Mouse (Mus musculus) left cerebral cortex, postnatal 25 days (tissue): ENCODE measurements around the gene Lemd2. TPM values are rescaled to one million over a fixed set of nuclear protein-coding genes. Genes with fewer than 3 reads are reported as not detected.

ENCODE experiments used
- DNase-seq, 2 experiments: peaks; one replicate each; pipeline ENCODE4 v3.0.0; 2022; ENCODE audit warnings: low spot score in 2 of 2, mixed read lengths in 1 of 2
- intact Hi-C: fragments of 180-260 bp; cut with DNase I; formaldehyde crosslinking; loops from one replicate; pipeline ENCODE4 v1.15.1; 2025
- total RNA-seq, 2 experiments: library from RNA; stranded (reverse); gene quantifications; 2 replicates each; pipeline ENCODE4 v1.2.3; 2021

Lemd2 gene
- 10 to 100 TPM; 39.9 to 44.1 TPM for total RNA-seq

DNA sequence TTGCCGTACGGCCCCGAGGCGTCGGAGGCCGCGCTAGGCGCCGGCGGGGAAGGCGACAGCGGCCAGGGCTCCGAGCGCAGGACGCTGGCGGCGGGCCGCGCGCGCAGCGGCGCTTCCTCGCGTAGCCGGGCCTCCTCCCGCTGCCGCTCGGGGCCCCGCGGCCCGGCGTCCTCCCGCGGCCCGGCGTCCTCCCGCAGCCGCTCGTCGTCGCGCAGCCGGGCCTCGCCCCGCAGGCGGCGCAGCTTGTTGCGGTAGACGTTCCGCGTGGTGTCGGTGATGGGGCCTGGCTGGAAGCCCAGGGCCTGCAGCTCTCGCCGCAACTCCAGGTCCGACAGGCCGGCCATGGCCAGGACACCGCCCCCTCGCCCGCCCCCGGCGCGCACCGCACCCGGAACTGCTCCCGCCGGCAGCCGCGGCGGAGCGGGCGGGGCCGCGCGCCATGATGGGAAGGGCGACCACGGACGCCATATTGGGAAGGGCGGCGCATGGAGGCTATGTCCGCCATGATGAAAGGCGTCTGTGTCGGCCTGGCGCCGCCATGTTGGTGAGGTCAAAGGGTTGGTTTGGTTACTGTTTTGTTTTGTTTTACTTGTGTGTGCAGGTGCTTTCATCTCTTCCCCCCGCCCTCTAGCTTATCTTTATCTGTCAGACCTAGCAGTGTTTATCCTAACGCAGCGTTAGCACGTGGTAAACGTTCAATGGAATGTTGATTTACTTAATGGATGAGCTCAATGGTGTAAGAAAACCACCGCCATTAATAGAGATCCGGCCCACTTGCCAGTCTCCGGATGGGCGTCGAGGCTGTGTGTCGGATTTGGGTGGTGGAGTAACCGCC lies at the start of gene Lemd2:
Lemd2 (minus strand) TSS at position 395 of the 835 bp plus-strand sequence.
- DNase-seq = peak; percentile 96 to 97
- intact Hi-C loops = loop anchor here (1.0 to 10.0 kb wide), 2 partner anchors 71 to 949 kb away; partner anchors contain the start of genes Luc7l and Uqcc2

DNA sequence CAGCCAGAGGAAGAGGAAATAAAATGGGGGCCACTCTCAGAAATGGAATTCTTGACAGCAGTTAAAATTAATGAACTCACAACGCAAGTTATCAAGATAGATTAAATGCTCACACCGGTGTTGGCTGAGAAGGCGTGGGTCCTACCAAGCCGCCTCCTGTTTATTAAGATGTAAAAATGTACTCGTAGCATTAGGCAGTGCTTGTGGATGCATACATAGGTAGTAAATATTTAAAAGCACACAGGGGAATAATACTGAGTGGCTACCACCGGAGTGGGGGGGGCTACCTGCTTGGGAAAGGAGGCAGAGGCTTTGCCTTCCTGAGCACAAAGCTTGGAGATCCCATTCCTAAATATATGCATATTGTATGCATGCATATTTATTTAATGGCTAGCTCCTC lies 46.9 kb upstream of the Lemd2 start:
- no peak for DNase-seq
- intact Hi-C loops = no loop called here

DNA sequence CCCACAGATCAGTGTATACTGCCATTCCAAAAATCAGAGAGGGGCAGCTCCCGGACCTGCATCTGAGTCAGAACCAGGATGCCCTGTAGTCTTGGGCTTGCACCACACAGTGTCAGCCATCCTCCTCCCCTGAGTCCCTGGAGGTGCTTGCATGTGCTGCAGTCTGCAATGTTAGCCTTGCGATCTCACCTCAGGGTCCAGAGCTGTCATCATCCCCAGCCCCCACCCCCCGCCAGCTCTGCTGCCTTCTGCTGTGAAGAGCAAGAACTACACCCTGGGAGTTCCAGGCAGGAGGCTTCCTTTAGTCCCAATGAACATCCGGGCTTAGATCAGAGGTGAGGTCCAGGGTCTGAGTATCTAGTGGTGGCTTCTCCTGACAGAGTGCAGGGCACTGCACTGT lies 46.2 kb upstream of the Lemd2 start:
- no peak for DNase-seq
- intact Hi-C loops = no loop called here

DNA sequence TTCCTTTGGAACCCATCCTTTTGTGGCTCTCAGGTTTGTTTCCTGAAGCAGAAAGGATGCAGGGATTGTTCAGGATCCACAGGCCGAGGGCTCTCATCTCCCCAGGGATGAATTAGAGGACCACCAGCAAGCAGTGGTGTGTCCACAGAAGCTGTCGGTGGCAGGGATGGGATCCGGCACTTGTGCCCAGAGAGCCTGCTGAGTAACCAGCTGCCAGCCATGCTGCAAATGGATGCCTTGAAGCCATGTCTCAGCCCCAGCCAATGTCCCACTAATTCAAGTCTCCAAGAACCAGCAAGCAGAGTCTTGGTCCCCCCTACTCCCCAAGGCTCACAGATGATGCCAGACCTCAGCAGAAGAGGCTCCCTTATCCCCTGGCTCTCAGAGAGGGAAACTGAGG lies 44.8 kb upstream of the Lemd2 start:
- DNase-seq = no peak
- intact Hi-C loops = no loop called here

DNA sequence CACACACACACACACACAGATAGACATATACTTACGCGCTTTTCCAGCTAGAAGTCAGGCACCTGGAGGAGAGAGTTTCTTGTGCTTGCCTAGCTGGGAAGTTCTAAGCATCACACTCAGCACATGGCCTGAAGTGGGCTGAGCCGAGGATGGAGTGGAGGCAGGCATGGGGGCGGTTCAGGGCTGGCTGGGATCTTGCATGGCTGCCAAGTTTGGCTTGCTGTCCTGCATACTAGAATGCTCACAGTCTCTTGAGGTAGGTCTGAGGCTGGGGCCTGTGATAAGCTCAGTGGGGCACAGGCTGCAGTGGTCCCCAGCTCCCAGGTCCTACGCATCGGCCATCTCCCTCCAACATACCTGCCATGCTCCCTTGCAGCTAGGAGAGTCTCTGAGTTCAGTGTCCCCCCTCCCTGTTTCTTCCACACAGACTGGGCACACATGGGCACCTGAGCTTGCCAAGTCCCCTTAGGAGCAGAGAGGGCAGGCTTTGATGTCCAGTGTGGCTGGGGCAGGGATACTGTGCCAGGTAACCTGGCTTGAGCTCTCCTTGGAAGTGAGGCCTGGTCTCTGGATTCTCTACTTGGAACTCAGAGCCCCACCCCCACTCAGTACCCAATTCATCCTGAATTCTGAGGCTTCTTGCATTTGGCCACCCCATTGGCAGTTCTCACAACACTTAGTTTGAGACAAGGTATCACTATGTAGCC lies 43.6 kb upstream of the Lemd2 start:
- peak; percentile 69 to 93 for DNase-seq
- intact Hi-C loops = no loop called here

DNA sequence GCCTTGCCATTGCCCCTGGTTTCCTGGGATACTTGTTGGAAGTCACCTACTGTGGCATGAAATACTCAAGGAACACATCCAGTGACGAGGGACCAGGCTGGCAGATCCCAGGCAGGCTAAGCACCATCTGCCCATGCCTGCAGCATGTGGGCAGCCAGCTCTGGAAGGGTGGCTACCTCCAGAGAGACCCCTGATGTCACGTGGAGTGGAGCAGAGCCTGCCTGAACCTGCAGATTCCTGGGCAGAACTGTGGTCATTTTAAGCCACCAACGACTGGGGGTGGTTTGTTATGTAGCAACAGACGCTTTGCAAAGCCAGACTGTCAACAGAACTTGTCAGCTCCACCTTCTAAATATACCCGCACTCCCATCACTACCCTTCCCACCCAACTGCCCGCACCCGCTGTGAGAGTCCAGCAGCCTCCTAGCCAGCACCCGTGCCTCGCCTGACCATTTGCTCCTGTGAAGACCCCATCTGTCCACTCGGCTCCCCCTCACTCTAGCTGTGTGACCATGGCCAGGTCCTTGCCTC lies 41.6 kb upstream of the Lemd2 start:
- intact Hi-C loops = loop anchor here (1.0 kb wide), 1 partner anchor 15 kb away; no protein-coding TSS in a partner anchor
- DNase-seq = peak; percentile 70 to 86

DNA sequence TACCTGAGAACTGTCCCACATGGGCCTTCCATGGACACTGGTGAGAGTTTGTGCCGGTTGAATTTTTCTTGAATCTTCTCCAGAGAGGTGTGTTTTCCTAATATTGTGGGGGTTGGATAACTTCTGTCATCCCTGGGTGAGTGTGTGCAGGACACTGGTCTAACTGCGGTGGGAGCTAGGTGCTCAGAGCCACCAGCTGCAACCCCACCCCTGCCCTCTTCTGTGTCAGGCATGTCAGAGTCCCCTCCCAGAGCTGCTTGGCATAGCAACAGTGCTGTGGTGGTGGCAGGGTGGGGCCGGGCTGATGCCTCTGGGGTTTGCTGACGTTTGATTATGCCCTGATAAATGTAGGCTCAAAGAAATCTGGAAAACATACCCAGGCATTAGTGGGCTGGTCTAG lies 40.6 kb upstream of the Lemd2 start:
- no peak for DNase-seq
- intact Hi-C loops = no loop called here

DNA sequence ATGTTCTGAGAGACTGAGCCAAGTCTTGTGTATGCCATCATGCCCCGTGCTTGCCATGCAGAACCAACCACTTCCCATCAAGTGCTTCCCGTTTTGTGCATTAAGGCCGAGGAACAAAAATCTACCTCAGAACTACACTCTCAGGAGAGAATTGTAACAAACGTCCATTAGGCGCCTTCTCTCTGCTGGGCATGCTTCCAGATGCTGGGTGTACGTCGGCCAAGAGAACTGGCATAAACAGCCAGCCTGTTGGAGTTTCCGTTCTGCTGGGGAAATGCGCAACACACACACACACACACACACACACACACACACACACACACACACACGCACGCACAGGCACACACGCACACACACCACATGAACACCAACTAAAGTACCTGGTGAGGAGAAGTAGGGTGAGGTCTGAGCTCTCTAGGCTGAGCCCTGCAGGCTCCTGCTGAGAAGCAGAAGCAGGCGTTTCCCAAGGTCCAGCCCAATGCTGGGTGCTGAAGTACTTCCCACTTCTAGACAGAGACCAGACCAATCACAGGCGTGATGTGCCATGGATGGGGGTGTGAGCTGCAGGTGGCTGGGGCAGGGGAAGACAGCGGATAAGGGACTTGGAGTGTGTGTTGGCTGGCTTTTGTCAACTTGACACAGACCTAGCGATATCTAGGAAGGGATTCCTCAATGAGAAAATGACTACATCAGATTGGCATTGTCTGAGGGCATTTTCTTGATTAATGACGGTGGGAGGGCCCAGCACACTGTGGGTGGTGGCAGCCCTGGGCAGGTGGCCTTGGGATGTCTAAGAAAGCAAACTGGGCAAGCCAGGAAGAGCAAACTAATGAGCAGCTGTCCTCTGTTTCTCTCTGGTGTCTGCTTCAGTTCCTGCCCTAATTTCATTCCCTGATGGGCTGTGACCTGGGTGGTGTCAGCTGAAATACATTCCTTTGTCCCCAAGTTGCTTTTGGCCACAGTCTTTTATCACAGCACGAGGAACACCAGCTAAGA lies 38.2 kb upstream of the Lemd2 start:
- intact Hi-C loops = no loop called here
- peak; percentile 85 to 90 for DNase-seq

DNA sequence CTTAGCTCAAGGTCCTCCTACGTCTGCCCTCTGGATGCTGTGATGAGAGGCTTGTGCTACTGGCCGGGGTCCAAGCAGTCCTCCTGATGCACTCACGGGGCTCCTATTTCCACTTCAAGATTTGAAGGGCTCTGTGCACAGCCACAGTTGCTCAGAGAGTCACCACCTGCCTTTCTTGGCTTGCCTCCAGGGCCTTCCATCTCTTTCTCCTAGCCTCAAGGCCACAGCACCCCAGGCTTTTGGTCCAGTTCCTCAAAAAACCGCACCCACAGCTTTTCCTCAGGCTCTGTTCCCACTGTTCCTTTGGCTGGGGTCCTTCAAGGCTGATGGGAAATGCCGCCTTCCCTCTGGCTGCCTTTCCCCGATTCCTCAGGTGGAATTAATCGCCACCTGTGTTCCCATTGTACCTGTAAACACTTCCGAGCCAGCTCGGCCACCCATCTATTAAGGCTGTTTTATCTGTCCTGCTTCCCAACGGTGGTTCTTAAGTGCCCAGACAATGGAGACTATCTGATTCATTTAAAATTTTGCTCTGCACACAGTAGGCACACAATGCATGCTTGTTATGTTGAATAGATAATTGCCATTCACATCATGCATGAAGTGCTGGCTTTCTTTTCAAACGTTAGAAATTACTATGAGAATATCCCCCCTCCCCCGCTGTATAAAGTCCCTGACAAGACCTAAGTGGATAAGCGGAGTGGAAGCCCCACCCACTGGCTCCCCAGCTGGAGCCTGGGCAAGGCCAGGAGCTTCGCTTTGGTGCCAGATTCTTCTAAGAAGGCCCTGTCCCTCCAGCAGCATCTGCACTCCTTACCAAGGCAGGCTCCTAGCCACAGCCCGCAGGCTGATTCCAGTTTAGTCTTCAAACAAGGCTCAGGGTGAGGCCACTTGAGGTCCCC lies 36.5 kb upstream of the Lemd2 start:
- DNase-seq = peak in 1 of 2 experiments; percentile 72
- intact Hi-C loops = no loop called here

DNA sequence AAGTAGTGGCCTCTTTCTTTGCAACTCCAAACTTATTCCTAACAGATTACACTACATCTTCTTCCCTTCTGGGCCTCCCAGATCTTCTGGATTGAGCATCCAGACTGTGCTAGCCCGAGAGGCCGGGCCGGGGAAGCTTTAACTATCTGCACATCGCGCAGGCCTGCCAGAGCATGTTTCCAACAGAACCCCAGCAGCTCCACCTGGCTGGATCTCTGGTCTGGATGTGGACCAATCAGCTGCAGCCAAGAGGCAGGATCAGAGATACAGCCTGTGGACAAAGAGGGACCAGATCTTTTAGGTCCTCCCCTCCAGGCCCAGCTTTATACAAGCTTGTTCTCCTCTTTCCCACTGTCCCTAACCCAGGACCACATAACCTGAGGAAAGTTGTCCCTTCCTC lies 35.7 kb upstream of the Lemd2 start:
- intact Hi-C loops = no loop called here
- DNase-seq = no peak

DNA sequence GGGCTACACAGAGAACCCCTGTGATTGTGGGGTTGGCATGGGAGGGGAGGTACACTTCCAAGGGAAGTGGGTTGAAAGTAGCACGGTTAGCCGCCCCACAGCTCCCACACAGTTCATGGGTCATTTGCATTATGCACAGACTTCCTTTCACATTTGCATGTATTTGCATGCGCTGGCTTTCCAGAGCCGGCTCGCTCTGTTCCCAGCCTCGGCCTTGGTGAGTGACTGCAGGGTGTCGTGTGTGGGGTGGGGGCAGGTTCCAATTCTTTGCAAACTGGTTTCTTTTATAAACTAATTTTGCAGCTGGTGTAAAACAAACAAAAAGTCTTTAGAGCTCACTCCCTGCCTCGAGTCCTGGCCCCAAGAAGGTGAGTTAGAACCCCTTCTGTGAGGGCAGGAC lies 34.4 kb upstream of the Lemd2 start:
- intact Hi-C loops = no loop called here
- DNase-seq = no peak

DNA sequence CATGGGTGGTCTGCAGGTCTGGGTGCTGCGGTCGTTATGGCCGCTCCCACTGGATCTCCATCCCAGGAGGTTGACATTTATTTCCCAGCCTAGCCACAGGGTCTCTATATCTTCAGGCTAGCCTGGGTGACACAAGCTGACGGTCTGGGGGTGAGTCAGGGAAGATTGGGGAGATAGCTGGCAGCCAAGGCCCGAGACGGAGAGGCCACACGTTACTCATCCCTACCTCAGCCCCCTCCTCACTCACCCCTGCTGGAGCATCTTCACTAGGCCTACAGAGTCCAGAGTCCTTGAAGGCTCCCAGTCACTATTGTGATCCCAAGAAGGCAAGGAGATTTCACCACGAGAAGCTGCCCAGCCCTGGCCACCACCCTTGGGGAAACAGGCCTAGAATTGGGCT lies 33.5 kb upstream of the Lemd2 start:
- intact Hi-C loops = no loop called here
- DNase-seq = no peak

DNA sequence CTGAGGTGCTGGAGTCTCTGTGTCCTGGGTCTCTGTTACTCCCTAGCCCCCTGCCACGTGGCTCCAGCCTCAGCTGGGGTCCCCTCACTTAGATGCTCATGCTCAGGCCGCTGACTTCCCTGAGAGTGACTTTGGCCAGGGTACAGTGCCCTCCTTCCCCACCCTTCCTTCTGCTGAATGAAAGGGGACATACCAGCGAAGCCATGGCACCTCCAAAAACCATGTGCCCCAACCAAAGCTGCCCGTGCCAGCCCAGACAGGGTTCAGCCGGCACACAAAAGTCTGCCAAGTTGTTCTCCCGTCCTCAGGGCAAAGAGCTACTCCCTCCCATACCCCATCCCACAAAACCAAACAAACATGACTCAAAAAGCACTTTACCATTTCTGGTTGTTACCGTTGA lies 29.0 kb upstream of the Lemd2 start:
- intact Hi-C loops = no loop called here
- DNase-seq = no peak

DNA sequence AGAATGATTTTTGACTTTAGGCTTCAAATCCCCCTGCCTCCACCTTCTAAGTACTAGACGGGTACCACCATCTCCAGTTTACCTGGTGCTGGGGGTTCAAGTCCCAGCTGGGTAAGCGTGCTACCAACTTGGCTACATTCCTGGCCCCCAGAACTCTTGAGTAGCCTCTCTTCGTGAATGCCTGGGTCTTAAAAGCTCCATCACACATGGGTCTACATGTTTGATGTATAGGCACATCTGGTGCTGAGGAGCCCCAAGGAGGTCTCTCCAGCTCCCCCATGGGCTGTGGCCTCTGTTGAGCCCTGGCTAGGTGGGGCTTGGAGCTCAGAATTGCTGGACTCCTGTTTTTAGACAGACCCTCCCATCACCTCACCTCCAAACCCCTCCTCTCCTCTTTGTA lies 27.9 kb upstream of the Lemd2 start:
- intact Hi-C loops = no loop called here
- no peak for DNase-seq

DNA sequence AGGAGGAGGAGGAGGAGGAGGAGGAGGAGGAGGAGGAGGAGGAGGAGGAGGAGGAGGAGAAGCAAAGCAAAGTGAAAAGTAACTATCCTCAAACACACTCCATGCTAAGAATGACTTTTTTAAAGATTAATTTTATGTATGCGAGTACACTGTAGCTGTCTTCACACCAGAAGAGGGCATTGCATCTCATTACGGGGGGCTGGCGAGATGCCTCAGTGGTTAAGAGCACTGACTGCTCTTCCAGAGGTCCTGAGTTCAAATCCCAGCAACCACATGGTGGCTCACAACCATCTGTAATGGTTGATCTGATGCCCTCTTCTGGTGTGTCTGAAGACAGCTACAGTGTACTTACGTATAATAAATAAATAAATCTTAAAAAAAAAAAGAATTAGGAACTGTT lies 27.3 kb upstream of the Lemd2 start:
- DNase-seq = peak in 1 of 2 experiments; percentile 54
- intact Hi-C loops = loop anchor here (1.0 kb wide), 3 partner anchors 15 to 131 kb away; no protein-coding TSS in a partner anchor

DNA sequence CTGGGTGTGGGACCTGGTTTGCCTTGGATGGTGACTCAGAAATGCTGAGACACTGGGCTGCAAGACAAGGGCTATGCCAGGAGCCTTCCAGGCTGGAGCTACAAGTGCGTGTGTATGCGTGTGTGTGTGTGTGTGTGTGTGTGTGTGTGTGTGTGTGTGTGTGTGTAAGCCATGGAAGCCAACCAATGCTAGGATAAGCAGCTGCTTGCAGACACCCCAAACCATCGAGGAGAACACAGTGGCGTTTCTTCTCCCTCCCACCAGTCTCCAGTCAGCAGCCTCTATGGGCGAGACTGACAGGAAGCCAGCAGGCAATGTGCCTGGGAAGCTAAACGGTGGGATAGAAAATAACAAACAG lies 26.9 kb upstream of the Lemd2 start:
- DNase-seq = peak; percentile 80 to 97
- intact Hi-C loops = loop anchor here (1.0 kb wide), 3 partner anchors 15 to 131 kb away; no protein-coding TSS in a partner anchor

DNA sequence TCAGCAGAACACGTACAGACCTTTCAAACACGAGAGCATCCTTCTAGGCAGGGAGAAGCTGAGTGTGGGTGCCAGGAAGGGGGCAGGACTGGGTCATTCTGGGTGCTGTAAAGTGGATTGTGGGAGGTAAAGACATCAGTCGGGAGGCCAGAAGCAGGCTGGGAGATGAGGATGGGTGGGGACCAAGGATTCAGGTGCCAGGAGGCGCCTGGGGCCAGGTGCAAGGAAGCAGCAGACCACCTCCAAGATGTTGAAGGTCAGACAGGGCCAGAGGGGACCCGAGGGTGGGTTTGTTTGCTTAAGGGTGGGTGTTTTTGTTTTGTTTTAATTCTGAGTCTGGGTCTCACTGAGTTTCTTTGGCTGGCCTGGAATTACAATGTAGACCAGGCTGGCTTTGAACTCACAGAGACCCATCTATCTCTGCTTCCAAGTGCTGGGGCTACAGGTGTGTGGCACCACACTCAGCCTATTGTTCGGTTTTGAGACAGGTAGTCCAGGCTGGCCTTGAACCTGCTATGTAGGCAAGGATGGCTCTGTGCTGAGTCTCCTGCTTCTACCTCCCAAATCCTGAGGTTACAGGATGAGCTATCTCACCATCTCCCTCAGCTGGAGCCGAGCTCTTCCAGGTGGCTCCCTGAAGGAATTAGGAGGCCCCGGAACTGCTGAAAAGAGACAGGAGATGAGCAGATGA lies 26.3 kb upstream of the Lemd2 start:
- no peak for DNase-seq
- intact Hi-C loops = loop anchor here (1.0 kb wide), 3 partner anchors 16 to 132 kb away; no protein-coding TSS in a partner anchor
